ENCODE assay signal across 23 mouse cellular contexts in the genomic region with DNA sequence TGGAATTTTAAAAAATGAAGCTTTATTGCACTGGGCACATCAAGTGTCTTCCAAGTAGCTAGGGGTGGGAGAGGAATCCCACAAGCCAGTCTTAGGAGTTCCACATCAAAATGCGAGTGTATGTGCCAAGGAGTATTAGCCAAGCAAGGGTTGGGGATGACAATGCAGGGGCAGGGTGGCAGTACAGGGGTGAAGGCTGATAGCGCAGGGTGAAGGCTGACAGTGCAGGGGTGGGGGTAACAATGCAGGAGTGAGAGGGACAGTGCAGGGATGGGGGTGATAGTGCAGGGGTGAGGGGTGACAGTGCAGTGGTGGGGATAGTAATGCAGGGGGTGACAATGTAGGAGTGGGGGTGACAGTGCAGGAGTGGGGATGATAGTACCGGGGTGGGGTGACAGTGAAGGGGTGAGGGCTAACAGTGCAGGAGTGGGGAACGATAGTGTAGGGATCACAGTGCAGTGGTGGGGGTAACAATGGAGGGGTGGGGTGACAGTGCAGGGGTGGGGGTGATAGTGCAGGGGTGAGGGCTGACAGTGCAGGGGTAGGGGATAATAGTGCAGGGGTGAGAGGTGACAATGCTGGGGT.
A peak's percentile ranks its signal among the peaks of the same experiment; 100 is the strongest.
DNase-seq lines count a peak whose midpoint lies in the region; ATAC-seq and TF ChIP-seq lines count a peak whose summit lies in the region.
"Had no signal": no experiment of that assay in that cellular context is flagged by ENCODE, and none has a peak within 500 bp of the region (broad histone marks: within the 10 kb centered on the region; RNA-seq: fewer than 3 reads in every experiment).

No protein-coding gene starts in this region.

- no peaks in the 10 kb centered on the region for H3K36me3 ChIP-seq in forebrain, embryonic 15.5 days
- H3K36me3 ChIP-seq in forebrain, embryonic 16.5 days (ENCODE audit: control insufficient read depth, insufficient read depth), result no peaks in the 10 kb centered on the region
- H3K36me3 ChIP-seq in midbrain, embryonic 10.5 days, result no peaks in the 10 kb centered on the region
- H3K36me3 ChIP-seq in midbrain, embryonic 11.5 days (ENCODE audit: control insufficient read depth, insufficient read depth, low read length), result no peaks in the 10 kb centered on the region
- no peaks in the 10 kb centered on the region for H3K36me3 ChIP-seq in embryonic facial prominence, embryonic 13.5 days
- no peaks in the 10 kb centered on the region for H3K36me3 ChIP-seq in hindbrain, postnatal 0 days (ENCODE audit: insufficient read depth, low read length)
- H3K36me3 ChIP-seq: heart, embryonic 13.5 days; limb, embryonic 15.5 days; liver, embryonic 15.5 days; midbrain, embryonic 12.5 days had no signal

- no peak overlapping the region for H3K9ac ChIP-seq in forebrain, embryonic 15.5 days (replicated peaks)
- H3K9ac ChIP-seq in forebrain, embryonic 16.5 days (replicated peaks; ENCODE audit: low read depth, low read length), result no peak overlapping the region
- no peak overlapping the region for H3K9ac ChIP-seq in midbrain, embryonic 11.5 days (ENCODE audit: low read length)
- no peak overlapping the region for H3K9ac ChIP-seq in embryonic facial prominence, embryonic 13.5 days
- H3K9ac ChIP-seq in hindbrain, postnatal 0 days (replicated peaks; ENCODE audit: low read length), result no peak overlapping the region
- H3K9ac ChIP-seq: heart, embryonic 13.5 days; limb, embryonic 15.5 days; liver, embryonic 15.5 days; midbrain, embryonic 12.5 days had no signal

- WGBS in forebrain, embryonic 15.5 days, result 92% methylated on average over 4 of the region's 4 CpGs
- WGBS in forebrain, embryonic 16.5 days, result 87% methylated on average over 4 of the region's 4 CpGs
- 92% methylated on average over 4 of the region's 4 CpGs for WGBS in midbrain, embryonic 10.5 days
- WGBS in midbrain, embryonic 11.5 days, result 89% methylated on average over 4 of the region's 4 CpGs
- 87% methylated on average over 4 of the region's 4 CpGs for WGBS in embryonic facial prominence, embryonic 13.5 days
- WGBS in hindbrain, postnatal 0 days, result 94% methylated on average over 4 of the region's 4 CpGs

- no peaks in the 10 kb centered on the region for H3K9me3 ChIP-seq in forebrain, embryonic 15.5 days
- no peaks in the 10 kb centered on the region for H3K9me3 ChIP-seq in forebrain, embryonic 16.5 days (ENCODE audit: control insufficient read depth, low read length)
- H3K9me3 ChIP-seq in midbrain, embryonic 10.5 days (replicated peaks), result 0 out of 2 replicates have a peak, but pooled peaks cover 3% of the 10 kb centered on the region
- H3K9me3 ChIP-seq in midbrain, embryonic 11.5 days (ENCODE audit: control insufficient read depth, low read length), result no peaks in the 10 kb centered on the region
- no peaks in the 10 kb centered on the region for H3K9me3 ChIP-seq in embryonic facial prominence, embryonic 13.5 days
- H3K9me3 ChIP-seq in hindbrain, postnatal 0 days (ENCODE audit: low read length), result no peaks in the 10 kb centered on the region
- H3K9me3 ChIP-seq: heart, embryonic 13.5 days; limb, embryonic 15.5 days; liver, embryonic 15.5 days; midbrain, embryonic 12.5 days had no signal

- ATAC-seq in forebrain, embryonic 15.5 days (replicated peaks), result 0 out of 2 replicates have a peak, but pooled peaks have one; percentile 23
- no peak for ATAC-seq in forebrain, embryonic 16.5 days
- no peak for ATAC-seq in midbrain, embryonic 11.5 days (ENCODE audit: low FRiP score)
- ATAC-seq in embryonic facial prominence, embryonic 13.5 days (ENCODE audit: insufficient number of reproducible peaks, insufficient read depth, low FRiP score, low TSS enrichment, low read depth), result 0 out of 2 replicates have a peak, but pooled peaks have one; percentile 48
- ATAC-seq in hindbrain, postnatal 0 days, result peak; percentile 29; the same call in 1 of the 2 replicates
- ATAC-seq: intestine, embryonic 16.5 days had no signal

- DNase-seq in midbrain, embryonic 10.5 days (ENCODE audit: low spot score), result no peak
- DNase-seq in midbrain, embryonic 11.5 days (ENCODE audit: low spot score, missing footprints), result no peak
- DNase-seq in hindbrain, postnatal 0 days (ENCODE audit: low spot score), result no peak
- no peak for DNase-seq in cerebellum, postnatal 4 days (ENCODE audit: low spot score in 2 of 2)
- DNase-seq: adrenal gland, postnatal 25 days; cerebellum, adult 11 months; cerebellum, postnatal 10 days; gastrocnemius, adult 2 months; heart, postnatal 36 days; kidney, postnatal 25 days; right cerebral cortex, adult 18-20 months; thymus, postnatal 36 days had no signal

- H3K27me3 ChIP-seq in forebrain, embryonic 15.5 days, result no peaks in the 10 kb centered on the region
- H3K27me3 ChIP-seq in forebrain, embryonic 16.5 days (replicated peaks; ENCODE audit: control insufficient read depth, insufficient read depth, low read length), result no peaks in the 10 kb centered on the region
- no peaks in the 10 kb centered on the region for H3K27me3 ChIP-seq in midbrain, embryonic 10.5 days (ENCODE audit: low read depth, poor library complexity, severe bottlenecking)
- no peaks in the 10 kb centered on the region for H3K27me3 ChIP-seq in midbrain, embryonic 11.5 days (ENCODE audit: control insufficient read depth, insufficient read depth, low read length)
- H3K27me3 ChIP-seq in embryonic facial prominence, embryonic 13.5 days, result no peaks in the 10 kb centered on the region
- H3K27me3 ChIP-seq in hindbrain, postnatal 0 days (ENCODE audit: insufficient read depth, low read length), result no peaks in the 10 kb centered on the region
- H3K27me3 ChIP-seq: CH12.LX; heart, embryonic 13.5 days; limb, embryonic 15.5 days; liver, embryonic 15.5 days; midbrain, embryonic 12.5 days had no signal

- TF ChIP-seq CTCF in hindbrain, postnatal 0 days (IDR thresholded peaks at IDR 0.05; ENCODE audit: low read depth), result no peak

- H3K4me3 ChIP-seq in forebrain, embryonic 15.5 days, result no peak overlapping the region
- no peak overlapping the region for H3K4me3 ChIP-seq in forebrain, embryonic 16.5 days (replicated peaks; ENCODE audit: low read length)
- H3K4me3 ChIP-seq in midbrain, embryonic 10.5 days, result no peak overlapping the region
- H3K4me3 ChIP-seq in midbrain, embryonic 11.5 days (ENCODE audit: low read depth, low read length), result no peak overlapping the region
- H3K4me3 ChIP-seq in embryonic facial prominence, embryonic 13.5 days, result no peak overlapping the region
- H3K4me3 ChIP-seq in hindbrain, postnatal 0 days (ENCODE audit: low read length), result no peak overlapping the region
- H3K4me3 ChIP-seq: erythroblast, embryonic 14.5 days; gastrocnemius, adult 2 months; heart, embryonic 13.5 days; limb, embryonic 15.5 days; liver, embryonic 15.5 days; midbrain, embryonic 12.5 days had no signal

- H3K27ac ChIP-seq in forebrain, embryonic 15.5 days (replicated peaks), result no peak overlapping the region
- no peak overlapping the region for H3K27ac ChIP-seq in forebrain, embryonic 16.5 days (ENCODE audit: low read length)
- peak overlapping the region; percentile 59 for H3K27ac ChIP-seq in midbrain, embryonic 10.5 days (replicated peaks)
- no peak overlapping the region for H3K27ac ChIP-seq in midbrain, embryonic 11.5 days (ENCODE audit: low read depth, low read length)
- H3K27ac ChIP-seq in embryonic facial prominence, embryonic 13.5 days, result no peak overlapping the region
- no peak overlapping the region for H3K27ac ChIP-seq in hindbrain, postnatal 0 days
- H3K27ac ChIP-seq: gastrocnemius, adult 2 months; heart, embryonic 13.5 days; limb, embryonic 15.5 days; liver, embryonic 15.5 days; macrophage; midbrain, embryonic 12.5 days had no signal

- no peak overlapping the region for H3K4me2 ChIP-seq in forebrain, embryonic 15.5 days (replicated peaks)
- no peak overlapping the region for H3K4me2 ChIP-seq in forebrain, embryonic 16.5 days (ENCODE audit: low read length)
- no peak overlapping the region for H3K4me2 ChIP-seq in midbrain, embryonic 11.5 days
- no peak overlapping the region for H3K4me2 ChIP-seq in embryonic facial prominence, embryonic 13.5 days
- H3K4me2 ChIP-seq in hindbrain, postnatal 0 days (ENCODE audit: low read depth, low read length), result no peak overlapping the region
- H3K4me2 ChIP-seq: heart, embryonic 13.5 days; limb, embryonic 15.5 days; liver, embryonic 15.5 days; midbrain, embryonic 12.5 days had no signal

- peaks cover 5% of the 10 kb centered on the region for H3K4me1 ChIP-seq in forebrain, embryonic 15.5 days
- H3K4me1 ChIP-seq in forebrain, embryonic 16.5 days (replicated peaks; ENCODE audit: control insufficient read depth, insufficient read depth, low read length), result peaks cover under 1% of the 10 kb centered on the region; the same call in 1 of the 2 replicates
- H3K4me1 ChIP-seq in midbrain, embryonic 10.5 days, result peaks cover 4% of the 10 kb centered on the region
- H3K4me1 ChIP-seq in midbrain, embryonic 11.5 days (ENCODE audit: control insufficient read depth, insufficient read depth, low read length), result peaks cover 3% of the 10 kb centered on the region; the same call in 1 of the 2 replicates
- H3K4me1 ChIP-seq in embryonic facial prominence, embryonic 13.5 days, result peaks cover 14% of the 10 kb centered on the region
- no peaks in the 10 kb centered on the region for H3K4me1 ChIP-seq in hindbrain, postnatal 0 days (ENCODE audit: insufficient read depth, low read length)
- H3K4me1 ChIP-seq: liver, embryonic 15.5 days had no signal

Comparison
In these comparisons a context has a peak if more than half of its experiments do, and no peak if none do; other contexts are left out.
1. ATAC-seq: peak in forebrain, embryonic 15.5 days (single experiment), embryonic facial prominence, embryonic 13.5 days (single experiment) and hindbrain, postnatal 0 days (single experiment); none in forebrain, embryonic 16.5 days (single experiment) and midbrain, embryonic 11.5 days (single experiment).